Mouse (Mus musculus) hematopoietic stem cell, adult 5-6 weeks (primary cell): ENCODE results near the gene Ube3c. TPM values are rescaled to one million over a fixed set of nuclear protein-coding genes. Genes with fewer than 3 reads are reported as not detected.
"Not testable (repeated sequence)": the region's sequence is repeated elsewhere in the genome, so short reads cannot be mapped to it uniquely, and the experiment has no call there.

Experiments
- ATAC-seq, 2 experiments: fragments of 125-278 bp in 1 of 2; replicated peaks in 1 of 2; 2 replicates each; pipeline ENCODE4 v1.8.0; 2016 to 2017; ENCODE audit warnings: inconsistent platforms in 2 of 2, mild to moderate bottlenecking in 2 of 2, moderate number of reproducible peaks in 2 of 2, low read depth in 1 of 2, moderate TSS enrichment in 1 of 2; ENCODE audit not compliant: low FRiP score in 2 of 2, poor library complexity in 2 of 2, severe bottlenecking in 2 of 2, insufficient read depth in 1 of 2, low TSS enrichment in 1 of 2
- total RNA-seq: library from RNA; stranded (forward); fragments of 172-1452, 232-1000 nt; gene quantifications from 2 replicates; pipeline ENCODE4 v1.2.3, GENCODE M21; 2017

The Ube3c gene
- total RNA-seq, 1 experiment from 2014 or later: 38.4 TPM

GRCm38 (mm10) chr5:29657590-29658339 lies 88.7 kb downstream of the Ube3c start:
- no peak for ATAC-seq

- ATAC-seq: not testable (repeated sequence)
Measured at GRCm38 (mm10) chr5:29661246-29661645, 92.2 kb downstream of the Ube3c start.

GRCm38 (mm10) chr5:29665391-29665790 lies 96.3 kb downstream of the Ube3c start:
- no peak for ATAC-seq

GRCm38 (mm10) chr5:29672551-29672950 lies 103.5 kb downstream of the Ube3c start:
- ATAC-seq: no peak

GRCm38 (mm10) chr5:29674305-29674704 lies 105.3 kb downstream of the Ube3c start:
- no peak for ATAC-seq

GRCm38 (mm10) chr5:29676445-29676844 lies 107.4 kb downstream of the Ube3c start:
- ATAC-seq: no peak

GRCm38 (mm10) chr5:29685085-29685484 lies 116.0 kb downstream of the Ube3c start:
- ATAC-seq: no peak

- ATAC-seq: peak; percentile 37 to 74; a peak in 2 of 4 replicates
Measured at GRCm38 (mm10) chr5:29687671-29688070, 118.6 kb downstream of the Ube3c start.

GRCm38 (mm10) chr5:29688352-29688751 lies 119.3 kb downstream of the Ube3c start:
- ATAC-seq: no peak

- ATAC-seq: no peak
Measured at GRCm38 (mm10) chr5:29698493-29698892, 129.5 kb downstream of the Ube3c start.

GRCm38 (mm10) chr5:29699520-29700202 lies 130.6 kb downstream of the Ube3c start:
- no peak for ATAC-seq

GRCm38 (mm10) chr5:29707241-29707640 lies 138.2 kb downstream of the Ube3c start:
- ATAC-seq: no peak

- ATAC-seq: no peak
Measured at GRCm38 (mm10) chr5:29708258-29708657, 139.2 kb downstream of the Ube3c start.

GRCm38 (mm10) chr5:29711631-29712030 lies 142.6 kb downstream of the Ube3c start:
- no peak for ATAC-seq

GRCm38 (mm10) chr5:29712906-29713305 lies 143.9 kb downstream of the Ube3c start:
- no peak for ATAC-seq

- ATAC-seq: no peak
Measured at GRCm38 (mm10) chr5:29721159-29721558, 152.1 kb downstream of the Ube3c start.

- ATAC-seq: no peak
Measured at GRCm38 (mm10) chr5:29725369-29725768, 156.3 kb downstream of the Ube3c start.
